Mouse (Mus musculus) retina, postnatal 1 day (tissue): ENCODE results near the gene Pif1.

ENCODE experiments used
- DNase-seq: peaks from one replicate; pipeline ENCODE4 v3.0.0-alpha.2; 2012

Pif1 gene

GRCm38 (mm10) chr9:65641446-65642052 lies 54.6 kb downstream of the Pif1 start:
- DNase-seq = no peak

GRCm38 (mm10) chr9:65642546-65642945 lies 55.6 kb downstream of the Pif1 start:
- DNase-seq = no peak

GRCm38 (mm10) chr9:65644960-65645359 lies 58.0 kb downstream of the Pif1 start:
- DNase-seq = no peak
